Mouse (Mus musculus): ENCODE data around the gene Lztr1. TPM values are rescaled to one million over a fixed set of nuclear protein-coding genes. Genes with fewer than 3 reads are reported as not detected.

Lztr1 gene
- polyA plus RNA-seq, 1 experiment from 2014 or later: 47.8 TPM

- Histone ChIP-seq H3K4me3 (ENCODE audit: control insufficient read depth in 1 of 2, insufficient read depth in 1 of 2, low read depth in 1 of 2, low read length in 2 of 2) (no peak overlapping the region), H3K27ac (replicated peaks in 1 of 2; ENCODE audit: control insufficient read depth in 1 of 2, insufficient read depth in 1 of 2, low read depth in 2 of 2, low read length in 2 of 2) (no peak overlapping the region), H3K4me2 (ENCODE audit: low read length) (no peak overlapping the region), H3K4me1 (ENCODE audit: control insufficient read depth in 2 of 2, insufficient read depth in 2 of 2, low read length in 2 of 2) (peaks cover 10 to 11% of the 10 kb centered on the region in 2 experiments), H3K36me3 (ENCODE audit: control insufficient read depth, insufficient read depth, low read length) (no peaks in the 10 kb centered on the region), H3K9me3 (ENCODE audit: control insufficient read depth, low read length) (no peaks in the 10 kb centered on the region), H3K9ac (ENCODE audit: low read length) (no peak overlapping the region), H3K27me3 (ENCODE audit: control insufficient read depth, insufficient read depth, low read length) (0 out of 2 replicates have a peak, but pooled peaks cover under 1% of the 10 kb centered on the region)
- ATAC-seq (ENCODE audit: insufficient number of reproducible peaks, insufficient read depth, low FRiP score, low read depth): no peak
- 17% methylated on average over 4 of the region's 4 CpGs for WGBS
Measured at GRCm38 (mm10) chr16:17566186-17566585, 57.7 kb downstream of the Lztr1 start.

Other genes with a start within 250 kb of the Lztr1 start
- 7.2 and 7.3 TPM in 2 replicates for gene Tmem191c, start 232.6 kb upstream of the Lztr1 start, polyA plus RNA-seq (2014; fragmentation: Nextera tagmentation; extraction: Ambion mirVana)
- 0.66 and 0.75 TPM in 2 replicates for gene Serpind1, start 177.3 kb upstream of the Lztr1 start, polyA plus RNA-seq (2014; fragmentation: Nextera tagmentation; extraction: Ambion mirVana)
- gene Snap29, start 102.7 kb upstream of the Lztr1 start, polyA plus RNA-seq (2014; fragmentation: Nextera tagmentation; extraction: Ambion mirVana): 5.0 and 5.6 TPM in 2 replicates
- gene Pi4ka, start 102.4 kb upstream of the Lztr1 start, polyA plus RNA-seq (2014; fragmentation: Nextera tagmentation; extraction: Ambion mirVana): 36.3 and 40.5 TPM in 2 replicates
- gene Crkl, start 56.7 kb upstream of the Lztr1 start, polyA plus RNA-seq (2014; fragmentation: Nextera tagmentation; extraction: Ambion mirVana): 31.9 and 40.7 TPM in 2 replicates
- 0.89 and 1.6 TPM in 2 replicates for gene Aifm3, start 19.1 kb upstream of the Lztr1 start, polyA plus RNA-seq (2014; fragmentation: Nextera tagmentation; extraction: Ambion mirVana)
- 26.2 and 27.1 TPM in 2 replicates for gene Thap7, start 22.4 kb downstream of the Lztr1 start, polyA plus RNA-seq (2014; fragmentation: Nextera tagmentation; extraction: Ambion mirVana)
- gene Lrrc74b, start 52.6 kb downstream of the Lztr1 start, polyA plus RNA-seq (2014; fragmentation: Nextera tagmentation; extraction: Ambion mirVana): 0.20 and 0.22 TPM in 2 replicates
- gene P2rx6, start 53.2 kb downstream of the Lztr1 start, polyA plus RNA-seq (2014; fragmentation: Nextera tagmentation; extraction: Ambion mirVana): 0.65 and 0.67 TPM in 2 replicates
- 10.9 and 12.8 TPM in 2 replicates for gene Slc7a4, start 74.5 kb downstream of the Lztr1 start, polyA plus RNA-seq (2014; fragmentation: Nextera tagmentation; extraction: Ambion mirVana)
- 22.7 and 23.7 TPM in 2 replicates for gene Smpd4, start 110.7 kb downstream of the Lztr1 start, polyA plus RNA-seq (2014; fragmentation: Nextera tagmentation; extraction: Ambion mirVana)
- gene Ccdc74a, start 137.8 kb downstream of the Lztr1 start, polyA plus RNA-seq (2014; fragmentation: Nextera tagmentation; extraction: Ambion mirVana): 2.9 and 4.5 TPM in 2 replicates
- gene Med15, start 224.2 kb downstream of the Lztr1 start, polyA plus RNA-seq (2014; fragmentation: Nextera tagmentation; extraction: Ambion mirVana): 26.8 and 31.6 TPM in 2 replicates

Measured in heart, embryonic 14.5 days (tissue).